Mouse (Mus musculus): ENCODE data around the gene Gm45753. TPM values are rescaled to one million over a fixed set of nuclear protein-coding genes. Genes with fewer than 3 reads are reported as not detected.

The Gm45753 gene
- polyA plus RNA-seq, 1 experiment, result not detected

DNA sequence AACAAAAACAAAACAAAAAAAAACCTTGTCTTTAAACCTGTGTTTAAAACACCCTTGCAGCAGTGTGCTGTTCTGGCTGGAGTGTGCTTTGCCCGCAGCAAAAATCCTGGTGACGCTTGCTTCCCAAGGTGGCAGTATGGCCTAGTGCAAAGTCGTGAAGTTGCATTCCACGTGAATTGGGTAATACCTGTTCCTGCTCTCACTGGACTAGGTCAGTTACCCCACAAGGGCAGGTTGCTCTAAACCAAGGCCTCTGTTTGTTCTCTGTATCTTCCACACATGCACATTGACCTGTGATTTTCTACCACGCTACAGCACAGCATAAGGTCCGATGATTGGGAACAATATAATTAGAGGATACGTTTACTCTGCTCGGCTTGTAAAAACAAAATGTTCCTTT lies 26.6 kb downstream of the Gm45753 start:
- TF ChIP-seq POLR2A (IDR thresholded peaks at IDR 0.05; ENCODE audit: low read depth, low read length) (no peak), CTCF (IDR thresholded peaks at IDR 0.05; ENCODE audit: extremely low read depth, insufficient read depth, insufficient read length, insufficient replicate concordance) (no peak)
- no peaks in the 10 kb centered on the region for H3K27me3 ChIP-seq (ENCODE audit: control insufficient read depth, insufficient read depth, low read length)
- H3K4me3 ChIP-seq (ENCODE audit: extremely low read depth, insufficient read depth, insufficient read length), result no peak overlapping the region
- 87% methylated on average over 8 of the region's 8 CpGs for WGBS
- no peak for DNase-seq (ENCODE audit: low read depth in 1 of 2, low spot score in 2 of 2)
- no peak overlapping the region for H3K27ac ChIP-seq (ENCODE audit: insufficient read depth, low read length)
- H3K36me3 ChIP-seq (ENCODE audit: control insufficient read depth, insufficient read depth, low read length), result no peaks in the 10 kb centered on the region
- H3K4me1 ChIP-seq (ENCODE audit: control insufficient read depth, insufficient read depth, insufficient read length), result no peaks in the 10 kb centered on the region

DNA sequence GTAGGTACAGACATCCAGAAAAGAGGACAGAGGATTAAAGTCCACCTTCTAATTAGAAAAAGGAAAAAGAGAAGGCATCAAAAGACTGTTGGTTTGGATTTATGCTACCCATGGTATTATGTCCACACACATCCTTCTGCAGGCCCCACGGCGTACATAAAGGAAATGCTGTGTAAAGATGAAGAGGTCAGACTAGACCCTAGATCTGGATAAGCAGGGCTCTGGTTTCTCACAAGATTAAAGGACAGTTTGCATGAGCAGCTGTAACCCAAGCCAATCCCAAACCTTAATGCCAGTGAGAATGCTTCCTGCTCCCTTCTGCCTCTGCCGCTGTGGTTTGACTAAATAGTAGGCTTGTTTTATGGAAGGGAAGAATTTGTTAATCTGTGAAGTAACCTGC lies 30.8 kb downstream of the Gm45753 start:
- H3K27ac ChIP-seq (ENCODE audit: insufficient read depth, low read length), result no peak overlapping the region

DNA sequence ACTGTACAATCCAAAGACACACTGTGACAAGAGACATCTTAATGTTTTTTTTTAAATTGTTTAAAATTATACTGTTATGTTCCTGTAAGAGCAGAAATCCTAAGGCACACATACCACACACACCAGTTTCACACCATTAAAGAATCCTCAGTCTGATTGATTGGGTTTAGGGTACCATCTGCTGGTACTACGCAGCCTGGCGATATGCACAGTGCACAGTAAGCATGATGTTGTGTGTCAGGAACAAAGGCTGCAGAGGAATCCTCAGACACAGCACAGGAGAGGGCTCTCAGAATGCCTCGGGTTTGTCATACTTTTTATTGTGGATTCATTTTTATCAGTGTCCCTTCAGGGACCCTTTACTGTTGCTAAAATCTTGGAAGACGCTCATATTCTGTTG lies 33.9 kb downstream of the Gm45753 start:
- Histone ChIP-seq H3K4me1 (ENCODE audit: control insufficient read depth, insufficient read depth, insufficient read length) (no peaks in the 10 kb centered on the region), H3K4me3 (ENCODE audit: extremely low read depth, insufficient read depth, insufficient read length) (no peak overlapping the region), H3K27me3 (ENCODE audit: control insufficient read depth, insufficient read depth, low read length) (no peaks in the 10 kb centered on the region), H3K27ac (ENCODE audit: insufficient read depth, low read length) (no peak overlapping the region), H3K36me3 (ENCODE audit: control insufficient read depth, insufficient read depth, low read length) (no peaks in the 10 kb centered on the region)
- WGBS, result 83% methylated on average over 4 of the region's 4 CpGs
- TF ChIP-seq CTCF (IDR thresholded peaks at IDR 0.05; ENCODE audit: extremely low read depth, insufficient read depth, insufficient read length, insufficient replicate concordance) (no peak), POLR2A (IDR thresholded peaks at IDR 0.05; ENCODE audit: low read depth, low read length) (no peak)
- no peak for DNase-seq (ENCODE audit: low read depth in 1 of 2, low spot score in 2 of 2)

More for the DNA sequence above, 30.8 kb downstream of the Gm45753 start:
- 88% methylated on average over 3 of the region's 3 CpGs for WGBS
- Histone ChIP-seq H3K4me1 (ENCODE audit: control insufficient read depth, insufficient read depth, insufficient read length) (no peaks in the 10 kb centered on the region), H3K4me3 (ENCODE audit: extremely low read depth, insufficient read depth, insufficient read length) (no peak overlapping the region), H3K27me3 (ENCODE audit: control insufficient read depth, insufficient read depth, low read length) (no peaks in the 10 kb centered on the region), H3K36me3 (ENCODE audit: control insufficient read depth, insufficient read depth, low read length) (no peaks in the 10 kb centered on the region)
- DNase-seq (ENCODE audit: low read depth in 1 of 2, low spot score in 2 of 2), result no peak
- TF ChIP-seq POLR2A (IDR thresholded peaks at IDR 0.05; ENCODE audit: low read depth, low read length), result no peak
- no peak for TF ChIP-seq CTCF (IDR thresholded peaks at IDR 0.05; ENCODE audit: extremely low read depth, insufficient read depth, insufficient read length, insufficient replicate concordance)

DNA sequence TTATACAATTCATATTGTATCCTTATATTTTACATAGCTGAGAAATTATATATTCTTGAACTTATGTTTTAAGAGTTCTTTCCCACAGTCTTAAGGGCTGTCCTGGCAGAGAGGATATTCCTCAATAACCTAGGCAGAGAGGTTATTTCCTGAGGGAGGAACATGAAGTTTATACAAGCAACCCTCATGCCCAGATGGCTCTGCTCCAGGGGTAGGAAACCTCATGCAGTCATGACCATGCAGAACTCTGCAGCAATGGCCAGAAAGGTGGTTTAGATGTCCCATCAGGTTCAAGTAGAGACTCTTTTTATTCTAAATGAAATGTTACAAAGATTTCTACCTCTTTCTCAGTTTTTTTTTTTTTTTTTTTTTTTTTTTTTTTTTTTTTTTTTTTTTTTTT lies 39.2 kb downstream of the Gm45753 start:
- no peaks in the 10 kb centered on the region for H3K4me1 ChIP-seq (ENCODE audit: control insufficient read depth, insufficient read depth, insufficient read length)
- H3K4me3 ChIP-seq (ENCODE audit: extremely low read depth, insufficient read depth, insufficient read length), result no peak overlapping the region
- H3K27ac ChIP-seq (ENCODE audit: insufficient read depth, low read length), result no peak overlapping the region
- DNase-seq (ENCODE audit: low read depth in 1 of 2, low spot score in 2 of 2), result no peak
- no peaks in the 10 kb centered on the region for H3K27me3 ChIP-seq (ENCODE audit: control insufficient read depth, insufficient read depth, low read length)
- TF ChIP-seq CTCF (IDR thresholded peaks at IDR 0.05; ENCODE audit: extremely low read depth, insufficient read depth, insufficient read length, insufficient replicate concordance), result no peak
- H3K36me3 ChIP-seq (ENCODE audit: control insufficient read depth, insufficient read depth, low read length), result no peaks in the 10 kb centered on the region

DNA sequence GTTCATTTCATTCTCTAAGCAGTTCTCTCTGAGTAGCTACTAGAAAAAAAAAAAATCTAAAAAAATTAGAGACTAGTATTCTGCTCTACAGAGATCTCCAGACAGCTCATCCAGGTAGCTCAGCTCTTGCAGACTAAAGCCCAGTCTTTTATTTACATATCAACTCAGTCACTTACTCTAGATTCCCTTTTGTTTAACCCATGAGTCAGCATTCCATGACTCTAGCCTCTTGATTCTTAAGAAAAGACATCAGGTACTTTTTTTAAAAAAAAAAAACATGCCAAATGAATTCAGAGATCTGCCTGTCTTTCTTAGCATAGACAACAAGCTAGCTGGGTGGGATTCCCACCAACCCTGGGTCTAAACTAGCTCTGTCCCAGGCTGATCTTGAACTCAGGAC lies 39.8 kb downstream of the Gm45753 start:
- H3K4me1 ChIP-seq (ENCODE audit: control insufficient read depth, insufficient read depth, insufficient read length), result no peaks in the 10 kb centered on the region
- TF ChIP-seq CTCF (IDR thresholded peaks at IDR 0.05; ENCODE audit: extremely low read depth, insufficient read depth, insufficient read length, insufficient replicate concordance) (no peak), POLR2A (IDR thresholded peaks at IDR 0.05; ENCODE audit: low read depth, low read length) (no peak)
- H3K36me3 ChIP-seq (ENCODE audit: control insufficient read depth, insufficient read depth, low read length), result no peaks in the 10 kb centered on the region
- H3K27me3 ChIP-seq (ENCODE audit: control insufficient read depth, insufficient read depth, low read length), result no peaks in the 10 kb centered on the region
- no peak overlapping the region for H3K4me3 ChIP-seq (ENCODE audit: extremely low read depth, insufficient read depth, insufficient read length)
- no peak overlapping the region for H3K27ac ChIP-seq (ENCODE audit: insufficient read depth, low read length)
- no peak for DNase-seq (ENCODE audit: low read depth in 1 of 2, low spot score in 2 of 2)

DNA sequence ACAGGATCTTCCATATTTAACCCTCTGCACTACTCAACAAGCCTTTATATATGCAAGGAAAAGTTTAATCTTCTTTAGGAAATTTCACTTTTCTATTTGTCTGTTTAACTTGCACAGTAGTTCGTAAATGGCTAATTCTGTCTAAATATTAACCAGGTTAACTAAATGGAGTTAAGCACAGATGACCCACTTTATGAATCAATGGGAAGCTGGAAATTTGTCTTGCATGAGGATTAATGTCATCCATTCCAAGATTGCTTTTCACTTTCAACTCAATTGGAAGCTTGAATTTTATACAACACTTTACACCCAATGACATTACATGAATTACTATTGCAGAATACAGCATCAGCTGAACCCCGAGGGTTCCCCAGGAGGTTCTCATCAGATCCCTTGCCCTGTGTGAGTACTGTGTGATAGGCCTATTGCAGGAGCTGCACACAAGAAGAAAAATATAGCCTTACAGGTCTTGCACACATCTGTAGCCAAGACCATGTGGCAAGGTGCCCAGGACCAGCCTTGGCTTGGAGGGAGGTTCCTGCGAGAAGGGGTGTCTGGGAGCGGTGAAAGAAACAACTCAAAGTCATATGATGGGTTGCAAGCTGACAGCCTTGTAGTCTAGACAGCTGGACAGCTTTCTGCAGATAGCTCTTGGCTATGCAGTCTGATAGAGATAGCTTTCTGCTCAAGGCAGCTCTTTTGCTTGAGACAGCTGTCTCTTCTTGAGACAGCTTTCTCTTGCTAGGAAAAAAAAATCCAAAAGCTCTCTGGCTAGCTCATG lies 40.5 kb downstream of the Gm45753 start:
- 82% methylated on average over 4 of the region's 4 CpGs for WGBS
- Histone ChIP-seq H3K4me3 (ENCODE audit: extremely low read depth, insufficient read depth, insufficient read length) (no peak overlapping the region), H3K36me3 (ENCODE audit: control insufficient read depth, insufficient read depth, low read length) (no peaks in the 10 kb centered on the region), H3K27ac (ENCODE audit: insufficient read depth, low read length) (no peak overlapping the region), H3K27me3 (ENCODE audit: control insufficient read depth, insufficient read depth, low read length) (no peaks in the 10 kb centered on the region), H3K4me1 (ENCODE audit: control insufficient read depth, insufficient read depth, insufficient read length) (no peaks in the 10 kb centered on the region)
- no peak for DNase-seq (ENCODE audit: low read depth in 1 of 2, low spot score in 2 of 2)
- TF ChIP-seq POLR2A (IDR thresholded peaks at IDR 0.05; ENCODE audit: low read depth, low read length), result no peak
- TF ChIP-seq CTCF (IDR thresholded peaks at IDR 0.05; ENCODE audit: extremely low read depth, insufficient read depth, insufficient read length, insufficient replicate concordance), result no peak

DNA sequence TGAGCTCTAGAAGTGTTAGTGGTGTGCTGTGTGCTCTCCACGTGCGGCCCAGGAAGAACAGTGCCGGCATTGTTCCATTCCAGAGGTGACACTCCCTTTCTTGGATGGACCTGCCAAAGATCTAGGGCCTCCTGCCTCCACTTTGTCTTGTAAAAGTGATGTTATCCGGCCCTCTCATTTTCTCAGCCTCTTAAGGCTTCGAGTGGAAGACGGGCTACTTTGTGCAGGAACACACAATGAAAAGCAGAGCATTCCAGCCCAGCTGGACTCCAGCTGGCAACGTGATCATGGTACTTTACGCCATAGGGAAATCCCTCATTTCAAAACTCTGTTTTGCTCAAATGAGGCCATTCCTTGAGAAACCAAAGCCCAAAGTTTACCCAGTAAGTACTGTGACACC lies 41.3 kb downstream of the Gm45753 start:
- TF ChIP-seq POLR2A (IDR thresholded peaks at IDR 0.05; ENCODE audit: low read depth, low read length), result no peak
- no peak for TF ChIP-seq CTCF (IDR thresholded peaks at IDR 0.05; ENCODE audit: extremely low read depth, insufficient read depth, insufficient read length, insufficient replicate concordance)
- no peaks in the 10 kb centered on the region for H3K27me3 ChIP-seq (ENCODE audit: control insufficient read depth, insufficient read depth, low read length)
- no peaks in the 10 kb centered on the region for H3K4me1 ChIP-seq (ENCODE audit: control insufficient read depth, insufficient read depth, insufficient read length)
- DNase-seq (ENCODE audit: low read depth in 1 of 2, low spot score in 2 of 2), result no peak
- 87% methylated on average over 8 of the region's 8 CpGs for WGBS
- no peaks in the 10 kb centered on the region for H3K36me3 ChIP-seq (ENCODE audit: control insufficient read depth, insufficient read depth, low read length)
- H3K27ac ChIP-seq (ENCODE audit: insufficient read depth, low read length), result no peak overlapping the region
- no peak overlapping the region for H3K4me3 ChIP-seq (ENCODE audit: extremely low read depth, insufficient read depth, insufficient read length)

Measured in spleen, adult 2 months (tissue).